Mouse (Mus musculus) heart, postnatal 0 days (tissue): ENCODE results near the gene Vmn1r183.
"Not testable (repeated sequence)": the region's sequence is repeated elsewhere in the genome, so short reads cannot be mapped to it uniquely, and the experiment has no call there.

ENCODE experiments used
- CTCF ChIP-seq: IDR thresholded peaks from 2 replicates; pipeline ENCODE4 v1.5.1; 2016; ENCODE audit warnings: antibody characterized with exemption, control low read depth, low read depth
- EP300 ChIP-seq: IDR thresholded peaks from 2 replicates; pipeline ENCODE4 v1.6.1; 2016; ENCODE audit warnings: antibody characterized with exemption, low read depth

GRCm38 (mm10) chr7:24074424-24074823, 21.4 kb downstream of the Vmn1r183 start:
- TF ChIP-seq CTCF, EP300: not testable (repeated sequence)
